Mouse (Mus musculus): Measurements from ENCODE around the gene Ncapg.

DNA sequence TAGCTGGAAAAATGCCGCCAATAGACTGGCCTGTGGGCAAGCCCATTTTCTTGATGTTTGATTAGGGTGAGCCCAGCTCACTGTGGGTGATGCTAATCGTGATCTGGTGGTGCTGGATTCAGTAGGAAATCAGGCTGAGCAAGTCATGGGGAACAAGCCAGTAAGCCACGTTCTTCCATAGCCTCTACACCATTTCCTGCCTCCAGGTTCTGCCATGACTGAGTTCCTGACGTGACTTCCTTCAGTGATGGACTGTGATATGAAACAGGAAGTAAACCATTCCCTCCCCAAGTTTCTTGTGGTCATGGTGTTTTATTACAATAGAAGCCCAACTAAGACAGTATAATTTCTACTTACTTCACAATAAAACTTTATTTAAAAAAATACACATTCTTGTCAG is 7.9 kb downstream of the Ncapg start:
- TF ChIP-seq CTCF (IDR thresholded peaks at IDR 0.05) (no peak), EP300 (IDR thresholded peaks at IDR 0.05; ENCODE audit: insufficient read depth, low read depth, low read length) (no peak)
